Mouse (Mus musculus) limb, embryonic 10.5 days (tissue): ENCODE results near the gene Cdh5. TPM values are rescaled to one million over a fixed set of nuclear protein-coding genes. Genes with fewer than 3 reads are reported as not detected.

Experiments
- DNase-seq: peaks from one replicate; pipeline ENCODE4 v3.0.0-alpha.2; 2017; ENCODE audit warnings: low spot score
- H3K27ac ChIP-seq: fragments of 300-500 bp; sonication (generic); 2 replicates; pipeline ENCODE4 v1.5.1; 2016; ENCODE audit warnings: mild to moderate bottlenecking
- H3K27me3 ChIP-seq: fragments of 300-500 bp; sonication (generic); 2 replicates; pipeline ENCODE4 v1.6.1; 2016; ENCODE audit warnings: low read depth, mild to moderate bottlenecking; ENCODE audit not compliant: poor library complexity, severe bottlenecking
- H3K36me3 ChIP-seq: fragments of 300-500 bp; sonication (generic); 2 replicates; pipeline ENCODE4 v1.6.1; 2016; ENCODE audit warnings: mild to moderate bottlenecking, moderate library complexity
- H3K4me1 ChIP-seq: fragments of 300-500 bp; sonication (generic); 2 replicates; pipeline ENCODE4 v1.6.1; 2016
- H3K4me3 ChIP-seq: fragments of 300-500 bp; sonication (generic); 2 replicates; pipeline ENCODE4 v1.5.1; 2016; ENCODE audit warnings: mild to moderate bottlenecking, moderate library complexity
- H3K9me3 ChIP-seq: fragments of 300-500 bp; sonication (generic); replicated peaks from 2 replicates; pipeline ENCODE4 v1.6.1; 2016; ENCODE audit warnings: mild to moderate bottlenecking
- WGBS: fragments of 180-500 bp; shearing (Covaris S2); methylation state at CpG from one replicate; pipeline ENCODE4 v1.1.7; 2016; 5-methylcytosine and 5-hydroxymethylcytosine counted together
- polyA plus RNA-seq: library from polyadenylated mRNA; unstranded; fragments of >200 nt; fragmentation: Nextera tagmentation; extraction: Ambion mirVana; gene quantifications from 2 replicates; pipeline ENCODE4 v1.2.1, GENCODE M21; 2016

Gene Cdh5
- polyA plus RNA-seq, 1 experiment from 2014 or later = 19.8 TPM

- no peaks in the 10 kb centered on the region for H3K9me3 ChIP-seq
- H3K27me3 ChIP-seq = peaks cover 4% of the 10 kb centered on the region; the same call in 1 of the 2 replicates
- H3K4me1 ChIP-seq = no peaks in the 10 kb centered on the region
- WGBS = 55% methylated on average over 11 of the region's 11 CpGs
- H3K36me3 ChIP-seq = no peaks in the 10 kb centered on the region
- H3K27ac ChIP-seq = no peak overlapping the region
- H3K4me3 ChIP-seq = no peak overlapping the region
- no peak for DNase-seq
Measured at GRCm38 (mm10) chr8:104191496-104191895, 90.1 kb downstream of the Cdh5 start.

Other genes starting within 250 kb of the Cdh5 start
- 0.10 and 0.23 TPM in 2 replicates for gene Bean1, start 68.8 kb downstream of the Cdh5 start, polyA plus RNA-seq
- gene Tk2, start 146.9 kb downstream of the Cdh5 start, polyA plus RNA-seq = 20.5 and 22.0 TPM in 2 replicates
- gene Cklf, start 149.2 kb downstream of the Cdh5 start, polyA plus RNA-seq = 38.3 and 43.5 TPM in 2 replicates
- not detected in 2 replicates for gene Cmtm2a, start 191.6 kb downstream of the Cdh5 start, polyA plus RNA-seq
- gene Gm45711, start 208.5 kb downstream of the Cdh5 start, polyA plus RNA-seq = not detected in 2 replicates
- gene Cmtm1, start 208.5 kb downstream of the Cdh5 start, polyA plus RNA-seq = not detected in 2 replicates
- gene Gm11020, start 219.9 kb downstream of the Cdh5 start, polyA plus RNA-seq = not detected in 2 replicates
- not detected in 2 replicates for gene Cmtm2b, start 220.6 kb downstream of the Cdh5 start, polyA plus RNA-seq
- gene Cmtm3, start 237.8 kb downstream of the Cdh5 start, polyA plus RNA-seq = 63.2 and 65.4 TPM in 2 replicates